Mouse (Mus musculus) liver, embryonic 15.5 days (tissue): ENCODE data around the gene Bloc1s3. TPM values are rescaled to one million over a fixed set of nuclear protein-coding genes. Genes with fewer than 3 reads are reported as not detected.

Source experiments
- ATAC-seq: fragments of 200-750 bp; cut with Nextera tagmentation; 2 replicates; pipeline ENCODE4 v1.8.0; 2017; ENCODE audit warnings: moderate number of reproducible peaks, mild to moderate bottlenecking, moderate library complexity; ENCODE audit not compliant: insufficient read depth
- H3K27ac ChIP-seq: fragments of 300-500 bp; sonication (generic); replicated peaks from 2 replicates; pipeline ENCODE4 v1.5.1; 2015; ENCODE audit warnings: mild to moderate bottlenecking, inconsistent platforms
- H3K27me3 ChIP-seq: fragments of 300-500 bp; sonication (generic); 2 replicates; pipeline ENCODE4 v1.6.1; 2015; ENCODE audit warnings: mild to moderate bottlenecking, inconsistent platforms
- H3K36me3 ChIP-seq: fragments of 300-500 bp; sonication (generic); replicated peaks from 2 replicates; pipeline ENCODE4 v1.6.1; 2015; ENCODE audit warnings: moderate library complexity, mild to moderate bottlenecking, inconsistent platforms
- H3K4me1 ChIP-seq: fragments of 300-500 bp; sonication (generic); replicated peaks from 2 replicates; pipeline ENCODE4 v1.6.1; 2015; ENCODE audit warnings: inconsistent platforms
- H3K4me2 ChIP-seq: fragments of 300-500 bp; sonication (generic); 2 replicates; pipeline ENCODE4 v1.6.1; 2015; ENCODE audit warnings: moderate library complexity, mild to moderate bottlenecking, inconsistent platforms
- H3K4me3 ChIP-seq: fragments of 300-500 bp; sonication (generic); replicated peaks from 2 replicates; pipeline ENCODE4 v1.5.1; 2015; ENCODE audit warnings: mild to moderate bottlenecking, inconsistent platforms
- H3K9ac ChIP-seq: fragments of 300-500 bp; sonication (generic); 2 replicates; pipeline ENCODE4 v1.6.1; 2015; ENCODE audit warnings: moderate library complexity, mild to moderate bottlenecking, inconsistent platforms
- H3K9me3 ChIP-seq: fragments of 300-500 bp; sonication (generic); replicated peaks from 2 replicates; pipeline ENCODE4 v1.6.1; 2016; ENCODE audit warnings: inconsistent platforms
- WGBS: fragments of 180-500 bp; shearing (Covaris S2); methylation state at CpG from one replicate; pipeline ENCODE4 v1.1.7; 2015; ENCODE audit warnings: mixed read lengths; ENCODE audit not compliant: insufficient replicate concordance; 5-methylcytosine and 5-hydroxymethylcytosine counted together
- polyA plus RNA-seq: library from polyadenylated mRNA; unstranded; fragments of >200 nt; fragmentation: Nextera tagmentation; extraction: Ambion mirVana; gene quantifications from 2 replicates; pipeline ENCODE4 v1.2.1, GENCODE M21; 2015

Bloc1s3 gene
- polyA plus RNA-seq, 1 experiment from 2014 or later, result 0.79 TPM

- no peak overlapping the region for H3K4me2 ChIP-seq
- no peak for ATAC-seq
- 56% methylated on average over 1 of the region's 1 CpGs for WGBS
- H3K27ac ChIP-seq, result no peak overlapping the region
- no peaks in the 10 kb centered on the region for H3K36me3 ChIP-seq
- peaks cover 31% of the 10 kb centered on the region for H3K27me3 ChIP-seq
- H3K4me3 ChIP-seq, result no peak overlapping the region
- H3K9me3 ChIP-seq, result no peaks in the 10 kb centered on the region
- peaks cover 47% of the 10 kb centered on the region for H3K4me1 ChIP-seq
- H3K9ac ChIP-seq, result no peak overlapping the region
These were observed 47.7 kb downstream of the Bloc1s3 start for GRCm38 (mm10) chr7:19460500-19460899.

- 29% methylated on average over 6 of the region's 6 CpGs for WGBS
- Histone ChIP-seq H3K27me3 (peaks cover 19% of the 10 kb centered on the region), H3K4me2 (peak overlapping the region; percentile 90), H3K4me3 (peak overlapping the region; percentile 77), H3K36me3 (no peaks in the 10 kb centered on the region), H3K4me1 (peaks cover 47% of the 10 kb centered on the region), H3K9ac (peak overlapping the region; percentile 73), H3K27ac (no peak overlapping the region), H3K9me3 (no peaks in the 10 kb centered on the region)
- ATAC-seq, result no peak
These were observed 48.9 kb downstream of the Bloc1s3 start for GRCm38 (mm10) chr7:19459144-19459870.

- Histone ChIP-seq H3K36me3 (no peaks in the 10 kb centered on the region), H3K4me3 (peak within 1 kb of the TSS; percentile 77), H3K9me3 (no peaks in the 10 kb centered on the region), H3K9ac (peak within 1 kb of the TSS; percentile 73), H3K27ac (0 out of 2 replicates have a peak within 1 kb of the TSS, but pooled peaks have one; percentile 29), H3K27me3 (peaks cover 12% of the 10 kb centered on the region), H3K4me2 (peak within 1 kb of the TSS; percentile 90), H3K4me1 (peaks cover 47% of the 10 kb centered on the region)
- WGBS, result under 1% methylated on average over 24 of the region's 42 CpGs
- ATAC-seq, result peak; percentile 78
These were observed 49.5 kb downstream of the Bloc1s3 start, which contains the start of gene Mark4 for GRCm38 (mm10) chr7:19458591-19459111. Mark4 (minus strand) TSS chr7:19458821.

DNA sequence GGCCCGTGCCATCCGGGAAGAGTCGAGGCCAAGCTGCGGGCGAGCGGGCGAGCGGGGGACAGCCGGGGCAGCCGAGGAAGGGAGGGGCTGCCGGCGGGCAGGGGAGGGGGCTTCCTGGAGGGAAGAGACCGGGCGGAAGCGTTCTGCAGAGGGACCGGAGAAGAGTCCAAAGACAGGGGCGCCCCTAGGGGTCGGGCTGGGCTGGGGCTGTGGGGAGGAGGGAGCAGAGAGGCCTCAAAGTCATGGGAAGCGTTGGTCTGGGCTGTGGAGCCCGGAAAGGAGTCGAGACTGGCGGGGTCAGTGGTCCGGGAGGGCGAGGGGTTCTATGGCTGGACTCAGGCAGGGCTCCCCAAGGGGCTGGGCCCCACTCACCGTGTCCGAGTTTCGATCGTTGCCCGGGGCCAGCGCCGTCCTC is 50.1 kb downstream of the Bloc1s3 start:
- Histone ChIP-seq H3K36me3 (no peaks in the 10 kb centered on the region), H3K4me1 (peaks cover 47% of the 10 kb centered on the region), H3K9me3 (no peaks in the 10 kb centered on the region), H3K9ac (peak overlapping the region; percentile 73), H3K4me2 (peak overlapping the region; percentile 90), H3K4me3 (peak overlapping the region; percentile 77), H3K27me3 (peaks cover 7% of the 10 kb centered on the region), H3K27ac (0 out of 2 replicates have a peak overlapping the region, but pooled peaks have one; percentile 29)
- ATAC-seq, result peak; percentile 51
- 0% methylated on average over 31 of the region's 31 CpGs for WGBS

DNA sequence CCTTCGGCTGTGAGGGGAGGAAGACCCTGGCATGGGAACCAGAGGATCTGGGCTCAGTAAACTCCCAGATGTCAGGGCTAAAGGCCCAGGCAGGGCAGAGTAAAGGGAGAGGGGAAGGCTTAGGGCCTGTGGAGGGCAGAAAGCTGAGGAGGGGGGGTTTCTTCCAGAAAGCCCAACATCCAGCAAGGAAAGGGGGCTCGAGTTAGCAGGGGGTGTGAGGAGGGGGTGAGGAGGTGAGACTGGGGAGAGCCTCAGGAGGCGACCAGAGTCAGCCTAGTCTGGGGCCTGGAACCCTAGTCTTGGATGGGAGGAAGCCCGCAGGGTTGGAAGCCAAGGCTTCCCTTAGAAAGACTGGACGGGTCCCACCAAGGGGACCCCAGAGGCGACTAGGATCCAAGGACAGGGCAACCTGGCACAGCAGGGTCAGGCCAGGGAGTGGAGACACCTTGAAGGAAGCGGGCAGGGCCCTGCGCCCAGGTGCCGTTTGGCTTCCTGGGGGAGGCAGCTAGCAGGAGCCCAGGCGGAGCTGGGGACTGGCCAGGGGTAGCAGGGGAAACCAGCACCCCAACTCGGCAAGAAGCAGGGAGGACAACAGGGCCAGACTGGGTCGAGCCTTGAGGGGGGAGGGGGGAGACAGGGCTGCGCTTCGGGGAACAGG is 50.6 kb downstream of the Bloc1s3 start:
- ATAC-seq, result no peak
- Histone ChIP-seq H3K36me3 (no peaks in the 10 kb centered on the region), H3K4me3 (peak overlapping the region; percentile 77), H3K4me2 (peak overlapping the region; percentile 90), H3K4me1 (peaks cover 43% of the 10 kb centered on the region), H3K27ac (0 out of 2 replicates have a peak overlapping the region, but pooled peaks have one; percentile 29), H3K9ac (peak overlapping the region; percentile 73), H3K27me3 (peaks cover 2% of the 10 kb centered on the region), H3K9me3 (no peaks in the 10 kb centered on the region)
- WGBS, result 11% methylated on average over 14 of the region's 14 CpGs

DNA sequence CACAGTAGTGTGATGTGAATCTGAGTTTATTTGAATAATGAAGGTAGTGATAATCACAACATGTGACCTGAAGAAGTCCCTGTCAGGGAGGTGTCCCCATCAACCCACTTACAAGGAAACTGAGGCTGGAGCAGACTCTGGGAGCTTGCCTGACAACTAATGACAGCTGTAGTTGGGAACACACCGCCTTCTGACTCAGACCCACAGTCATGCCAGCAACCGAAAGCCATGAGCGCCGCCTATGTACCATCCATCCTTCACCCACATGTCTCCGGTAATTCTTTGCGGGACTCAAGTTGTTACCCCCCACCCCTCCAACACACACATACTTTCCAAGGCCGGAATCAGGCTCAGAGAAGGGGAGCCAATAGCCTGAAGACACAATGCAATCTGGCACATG is 51.5 kb downstream of the Bloc1s3 start:
- ATAC-seq, result no peak
- 85% methylated on average over 7 of the region's 7 CpGs for WGBS
- H3K9ac ChIP-seq, result no peak overlapping the region
- H3K4me3 ChIP-seq, result no peak overlapping the region
- no peak overlapping the region for H3K27ac ChIP-seq
- H3K36me3 ChIP-seq, result no peaks in the 10 kb centered on the region
- H3K4me2 ChIP-seq, result peak overlapping the region; percentile 90; the same call in 1 of the 2 replicates
- no peaks in the 10 kb centered on the region for H3K27me3 ChIP-seq
- no peaks in the 10 kb centered on the region for H3K9me3 ChIP-seq
- H3K4me1 ChIP-seq, result peaks cover 43% of the 10 kb centered on the region

DNA sequence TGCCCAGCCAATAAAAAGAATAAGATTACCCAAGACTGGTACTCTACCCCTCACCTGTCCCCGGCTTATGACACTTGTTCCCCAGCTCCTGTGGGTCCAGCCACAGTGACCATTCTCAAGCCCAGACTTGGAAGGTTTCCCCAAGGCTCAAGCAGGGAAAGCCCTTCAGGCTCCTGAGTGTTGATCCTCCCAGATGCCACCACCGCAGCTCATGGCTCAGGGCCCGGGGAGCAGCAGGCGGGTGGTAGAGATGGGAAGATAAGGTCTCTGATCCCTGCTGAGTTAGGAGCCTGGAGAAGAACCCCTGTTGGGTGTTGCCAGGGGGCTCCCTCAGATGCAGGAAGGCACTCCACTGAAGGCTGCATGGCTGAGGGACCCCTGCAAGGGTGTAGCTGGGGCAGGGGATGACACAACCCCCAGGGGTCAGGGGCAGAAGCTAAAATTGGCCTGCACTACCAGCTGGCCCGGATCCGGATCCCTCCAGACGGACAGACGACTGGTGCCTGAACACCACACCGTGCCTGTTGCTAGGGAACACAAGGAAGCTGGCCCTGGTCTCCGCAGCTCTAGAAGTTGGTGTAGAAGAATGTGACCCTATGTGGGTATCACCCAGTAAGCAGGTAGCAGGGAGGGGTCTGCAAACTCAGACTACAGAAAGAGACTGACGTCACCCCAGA is 52.2 kb downstream of the Bloc1s3 start:
- no peak overlapping the region for H3K27ac ChIP-seq
- H3K4me1 ChIP-seq, result peaks cover 43% of the 10 kb centered on the region
- no peak overlapping the region for H3K4me2 ChIP-seq

GRCm38 (mm10) chr7:19455186-19455585 is 53.0 kb downstream of the Bloc1s3 start:
- Histone ChIP-seq H3K27ac (no peak overlapping the region), H3K4me3 (no peak overlapping the region), H3K9ac (no peak overlapping the region), H3K27me3 (no peaks in the 10 kb centered on the region), H3K9me3 (no peaks in the 10 kb centered on the region), H3K36me3 (peaks cover 8% of the 10 kb centered on the region), H3K4me2 (no peak overlapping the region), H3K4me1 (peaks cover 40% of the 10 kb centered on the region)
- 68% methylated on average over 4 of the region's 4 CpGs for WGBS
- no peak for ATAC-seq

More for the DNA sequence above, 52.2 kb downstream of the Bloc1s3 start:
- peaks cover 6% of the 10 kb centered on the region for H3K36me3 ChIP-seq
- H3K4me3 ChIP-seq, result no peak overlapping the region
- 63% methylated on average over 11 of the region's 11 CpGs for WGBS
- no peak overlapping the region for H3K9ac ChIP-seq
- no peak for ATAC-seq
- H3K27me3 ChIP-seq, result no peaks in the 10 kb centered on the region
- no peaks in the 10 kb centered on the region for H3K9me3 ChIP-seq

Other genes with a start within 250 kb of the Bloc1s3 start
- 41.2 and 42.4 TPM in 2 replicates for gene Vasp, start 236.6 kb downstream of the Bloc1s3 start, polyA plus RNA-seq
- 0.05 TPM in 1 of 2 replicates, not detected in the other for gene Ppm1n, start 228.3 kb downstream of the Bloc1s3 start, polyA plus RNA-seq
- gene Rtn2, start 225.7 kb downstream of the Bloc1s3 start, polyA plus RNA-seq, result 3.9 and 5.2 TPM in 2 replicates
- gene Fosb, start 198.3 kb downstream of the Bloc1s3 start, polyA plus RNA-seq, result 0.03 TPM in 1 of 2 replicates, not detected in the other
- gene Ercc1, start 163.6 kb downstream of the Bloc1s3 start, polyA plus RNA-seq, result 14.0 and 14.5 TPM in 2 replicates
- 7.9 and 8.1 TPM in 2 replicates for gene Cd3eap, start 148.9 kb downstream of the Bloc1s3 start, polyA plus RNA-seq
- 0.94 and 1.5 TPM in 2 replicates for gene Ppp1r13l, start 148.6 kb downstream of the Bloc1s3 start, polyA plus RNA-seq
- gene Ercc2, start 126.4 kb downstream of the Bloc1s3 start, polyA plus RNA-seq, result 6.2 and 7.5 TPM in 2 replicates
- 0.46 and 0.84 TPM in 2 replicates for gene Klc3, start 104.3 kb downstream of the Bloc1s3 start, polyA plus RNA-seq
- 32.2 and 49.9 TPM in 2 replicates for gene Ckm, start 103.6 kb downstream of the Bloc1s3 start, polyA plus RNA-seq
- gene Mark4, start 49.5 kb downstream of the Bloc1s3 start, polyA plus RNA-seq, result 1.2 and 1.6 TPM in 2 replicates
- gene Exoc3l2, start 45.0 kb downstream of the Bloc1s3 start, polyA plus RNA-seq, result 0.85 and 1.2 TPM in 2 replicates
- 41.2 and 42.0 TPM in 2 replicates for gene Trappc6a, start within 50 bp of the Bloc1s3 start, polyA plus RNA-seq
- gene Nkpd1, start 9.5 kb upstream of the Bloc1s3 start, polyA plus RNA-seq, result not detected in 2 replicates
- 10.2 and 15.7 TPM in 2 replicates for gene Ppp1r37, start 54.7 kb upstream of the Bloc1s3 start, polyA plus RNA-seq
- 0.60 and 0.81 TPM in 2 replicates for gene Zfp296, start 68.9 kb upstream of the Bloc1s3 start, polyA plus RNA-seq
- gene Gemin7, start 69.2 kb upstream of the Bloc1s3 start, polyA plus RNA-seq, result 79.6 and 90.9 TPM in 2 replicates
- gene Clasrp, start 96.1 kb upstream of the Bloc1s3 start, polyA plus RNA-seq, result 12.2 and 13.4 TPM in 2 replicates
- 1.7 TPM in 2 replicates for gene Relb, start 121.1 kb upstream of the Bloc1s3 start, polyA plus RNA-seq
- 48.3 and 48.8 TPM in 2 replicates for gene Clptm1, start 156.7 kb upstream of the Bloc1s3 start, polyA plus RNA-seq
- gene Apoc2, start 169.6 kb upstream of the Bloc1s3 start, polyA plus RNA-seq, result 1,160 and 1,332 TPM in 2 replicates
- gene Gm44805, start 173.1 kb upstream of the Bloc1s3 start, polyA plus RNA-seq, result 22.2 and 29.1 TPM in 2 replicates
- gene Apoc4, start 173.1 kb upstream of the Bloc1s3 start, polyA plus RNA-seq, result 273 and 372 TPM in 2 replicates
- 609 and 611 TPM in 2 replicates for gene Apoc1, start 184.3 kb upstream of the Bloc1s3 start, polyA plus RNA-seq
- gene Apoe, start 190.8 kb upstream of the Bloc1s3 start, polyA plus RNA-seq, result 2,704 and 3,478 TPM in 2 replicates
- gene Tomm40, start 207.1 kb upstream of the Bloc1s3 start, polyA plus RNA-seq, result 87.2 and 91.8 TPM in 2 replicates
- gene Nectin2, start 242.1 kb upstream of the Bloc1s3 start, polyA plus RNA-seq, result 15.2 and 19.5 TPM in 2 replicates